Mouse (Mus musculus): ENCODE results near the gene Slc7a8.

DNA sequence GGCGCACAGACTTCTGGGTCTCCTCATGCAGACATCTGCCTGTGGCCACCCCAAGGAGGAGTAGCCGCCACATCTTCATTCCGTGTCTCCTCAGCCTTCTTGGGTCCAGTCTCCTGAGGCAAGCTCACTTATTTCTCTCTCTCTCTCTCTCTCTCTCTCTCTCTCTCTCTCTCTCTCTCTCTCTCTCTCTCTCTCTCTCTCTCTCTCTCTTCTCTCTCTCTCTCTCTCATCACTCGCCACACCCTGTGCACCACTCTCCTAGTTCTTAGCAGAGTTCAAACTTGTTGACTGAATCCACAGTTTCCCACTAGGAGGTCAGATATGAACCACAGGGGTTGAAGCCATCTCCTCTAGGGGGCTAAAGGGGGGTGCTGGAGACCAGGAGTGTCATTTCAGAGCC is 83.0 kb downstream of the Slc7a8 start, which contains the start of gene Gm29776:
- TF ChIP-seq CTCF (IDR thresholded peaks at IDR 0.05; ENCODE audit: low read depth) (no peak), EP300 (optimal IDR thresholded peaks at IDR 0.05) (no peak)
